Mouse (Mus musculus) liver, embryonic 16.5 days (tissue): Measurements from ENCODE around the gene Snx8. TPM values are rescaled to one million over a fixed set of nuclear protein-coding genes. Genes with fewer than 3 reads are reported as not detected.

ENCODE experiments used
- ATAC-seq: fragments of 200-750 bp; cut with Nextera tagmentation; 2 replicates; pipeline ENCODE4 v1.8.0; 2017; ENCODE audit warnings: low read depth, mild to moderate bottlenecking, moderate number of reproducible peaks, moderate library complexity
- H3K27ac ChIP-seq: fragments of 300-500 bp; sonication (generic); 2 replicates; pipeline ENCODE4 v1.5.1; 2014; ENCODE audit warnings: mild to moderate bottlenecking, low read length
- H3K27me3 ChIP-seq: fragments of 300-500 bp; sonication (generic); 2 replicates; pipeline ENCODE4 v1.6.1; 2014; ENCODE audit warnings: low read depth, low read length, mixed read lengths; ENCODE audit not compliant: control insufficient read depth, insufficient read depth
- H3K36me3 ChIP-seq: fragments of 300-500 bp; sonication (generic); 2 replicates; pipeline ENCODE4 v1.6.1; 2014; ENCODE audit warnings: mild to moderate bottlenecking; ENCODE audit not compliant: control insufficient read depth, insufficient read depth
- H3K4me1 ChIP-seq: fragments of 300-500 bp; sonication (generic); 2 replicates; pipeline ENCODE4 v1.6.1; 2014; ENCODE audit warnings: low read depth, low read length, mixed read lengths; ENCODE audit not compliant: control insufficient read depth
- H3K4me2 ChIP-seq: fragments of 300-500 bp; sonication (generic); 2 replicates; pipeline ENCODE4 v1.6.1; 2014; ENCODE audit warnings: low read depth, low read length, mixed read lengths
- H3K4me3 ChIP-seq: fragments of 300-500 bp; sonication (generic); 2 replicates; pipeline ENCODE4 v1.5.1; 2014; ENCODE audit warnings: low read depth, mild to moderate bottlenecking, low read length
- H3K9ac ChIP-seq: fragments of 300-500 bp; sonication (generic); 2 replicates; pipeline ENCODE4 v1.6.1; 2014; ENCODE audit warnings: low read depth, low read length
- H3K9me3 ChIP-seq: fragments of 300-500 bp; sonication (generic); replicated peaks from 2 replicates; pipeline ENCODE4 v1.6.1; 2016; ENCODE audit warnings: low read length; ENCODE audit not compliant: control insufficient read depth
- WGBS: fragments of 180-500 bp; shearing (Covaris S2); extraction: QIAGEN DNeasy Blood & Tissue Kit; methylation state at CpG from one replicate; pipeline ENCODE4 v1.1.7; 2014; ENCODE audit not compliant: insufficient replicate concordance; 5-methylcytosine and 5-hydroxymethylcytosine counted together
- polyA plus RNA-seq: library from polyadenylated mRNA; unstranded; fragments of >200 nt; fragmentation: Nextera tagmentation; extraction: Ambion mirVana; gene quantifications from 2 replicates; pipeline ENCODE4 v1.2.1, GENCODE M21; 2015

Snx8 gene
- polyA plus RNA-seq, 1 experiment from 2014 or later: 11.1 TPM

DNA sequence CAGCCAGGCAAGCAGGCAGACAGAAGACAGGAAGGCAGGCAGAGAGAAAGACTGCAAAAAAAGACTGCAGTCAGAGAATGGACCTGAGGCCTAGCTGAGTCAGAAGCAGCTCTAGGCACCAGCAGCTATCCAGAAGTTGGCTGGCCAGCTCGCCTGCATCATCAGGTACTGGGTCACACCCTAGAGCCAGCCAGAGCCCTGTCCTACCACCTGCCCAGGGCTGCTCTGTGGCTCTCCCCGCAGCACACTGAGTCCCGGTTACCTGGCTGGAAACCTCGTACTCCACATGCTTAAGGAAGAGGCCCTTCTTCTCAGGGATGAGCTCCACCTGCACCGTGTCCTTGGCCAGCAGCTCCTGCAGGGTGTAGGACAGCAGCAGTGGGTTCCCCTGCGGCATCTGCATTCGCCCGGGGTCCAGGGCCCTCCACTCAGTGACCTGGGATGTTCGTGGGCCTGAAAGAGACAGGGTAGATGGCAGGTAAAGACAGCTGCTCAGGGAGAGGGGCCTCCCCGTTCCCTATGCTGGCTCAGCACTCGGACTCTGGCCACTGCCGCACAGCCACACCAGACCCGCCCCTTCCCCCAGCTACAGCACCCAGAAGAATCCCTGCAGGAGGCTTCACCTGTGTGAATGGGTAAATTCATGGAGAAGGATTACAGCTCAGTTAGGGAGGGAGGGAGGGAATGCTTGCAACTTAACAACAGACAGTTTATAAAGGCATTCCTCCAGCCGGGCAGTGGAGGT is 29.0 kb downstream of the Snx8 start:
- H3K4me1 ChIP-seq: no peaks in the 10 kb centered on the region
- H3K27me3 ChIP-seq: no peaks in the 10 kb centered on the region
- H3K27ac ChIP-seq: no peak overlapping the region
- H3K9ac ChIP-seq: no peak overlapping the region
- peaks cover 3% of the 10 kb centered on the region for H3K36me3 ChIP-seq
- H3K4me3 ChIP-seq: no peak overlapping the region
- no peaks in the 10 kb centered on the region for H3K9me3 ChIP-seq
- WGBS: 67% methylated on average over 14 of the region's 14 CpGs
- H3K4me2 ChIP-seq: no peak overlapping the region
- no peak for ATAC-seq

DNA sequence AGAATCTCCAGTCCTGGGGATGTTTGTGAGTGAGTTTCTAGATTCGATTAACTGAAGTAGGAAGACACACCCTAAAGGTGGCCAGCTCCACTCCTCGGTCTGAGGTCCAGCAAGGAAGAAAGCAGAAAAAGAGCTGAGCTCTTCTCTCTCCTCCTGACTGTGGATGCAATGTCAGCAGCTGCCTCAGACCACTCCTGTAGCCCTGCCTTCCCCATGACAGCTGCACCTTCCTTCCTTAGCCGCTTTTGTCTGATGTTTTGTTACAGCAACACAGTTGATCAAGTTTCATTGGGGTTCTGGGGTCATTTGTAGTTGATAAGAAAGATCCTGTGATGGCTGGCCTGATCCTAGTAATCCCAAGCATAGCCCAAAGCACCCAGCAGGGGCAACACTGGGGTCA is 31.6 kb downstream of the Snx8 start:
- ATAC-seq: no peak
- Histone ChIP-seq H3K4me1 (no peaks in the 10 kb centered on the region), H3K36me3 (peaks cover 10% of the 10 kb centered on the region), H3K27ac (no peak overlapping the region), H3K4me2 (no peak overlapping the region), H3K27me3 (no peaks in the 10 kb centered on the region), H3K4me3 (no peak overlapping the region), H3K9me3 (no peaks in the 10 kb centered on the region), H3K9ac (no peak overlapping the region)
- WGBS: 60% methylated on average over 3 of the region's 3 CpGs

DNA sequence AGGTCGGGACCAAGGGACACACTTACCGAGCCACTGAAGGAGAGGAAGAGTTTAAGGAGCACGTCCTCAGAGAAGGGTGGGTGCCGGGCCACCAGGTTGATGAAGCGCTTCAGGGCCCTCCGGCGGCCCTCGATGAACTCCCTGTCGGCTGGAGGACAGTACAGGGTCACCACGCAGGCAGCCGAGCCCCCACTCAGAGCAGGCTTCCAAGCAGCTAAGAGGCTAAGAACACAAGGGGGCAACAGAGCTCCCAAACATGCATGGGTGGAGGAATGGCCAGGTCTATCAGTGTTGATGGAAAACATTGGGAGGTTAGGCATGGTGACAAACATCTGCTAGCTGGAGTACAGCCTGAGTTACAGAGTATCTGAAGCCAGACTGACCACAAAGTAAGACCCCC is 33.1 kb downstream of the Snx8 start:
- ATAC-seq: no peak
- H3K36me3 ChIP-seq: peaks cover 18% of the 10 kb centered on the region

DNA sequence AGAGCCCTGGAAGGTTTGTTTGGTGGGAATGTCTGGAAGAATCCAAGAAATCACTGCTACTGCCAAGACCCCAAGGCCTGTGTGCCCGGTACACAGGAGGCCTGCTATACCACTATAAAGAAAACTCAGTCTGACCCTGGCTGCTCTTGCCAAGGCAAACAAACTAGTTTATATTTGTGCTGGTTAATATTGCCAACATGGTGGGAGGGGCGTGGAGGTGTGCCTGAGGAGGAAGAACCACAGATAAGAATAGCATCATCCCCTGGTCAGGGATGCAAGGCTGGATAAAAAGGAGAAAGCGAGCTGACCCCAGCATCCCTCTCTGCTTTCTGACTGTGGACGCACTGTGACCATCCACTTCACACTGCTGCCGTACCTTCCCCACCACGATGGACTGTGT is 36.7 kb downstream of the Snx8 start:
- 78% methylated on average over 6 of the region's 6 CpGs for WGBS
- Histone ChIP-seq H3K27me3 (no peaks in the 10 kb centered on the region), H3K9me3 (no peaks in the 10 kb centered on the region), H3K27ac (no peak overlapping the region), H3K4me1 (no peaks in the 10 kb centered on the region), H3K9ac (no peak overlapping the region), H3K4me3 (no peak overlapping the region), H3K4me2 (no peak overlapping the region), H3K36me3 (peaks cover 15% of the 10 kb centered on the region; the same call in 1 of the 2 replicates)
- no peak for ATAC-seq

More for the DNA sequence above, 33.1 kb downstream of the Snx8 start:
- H3K27ac ChIP-seq: no peak overlapping the region
- H3K4me1 ChIP-seq: no peaks in the 10 kb centered on the region
- no peaks in the 10 kb centered on the region for H3K27me3 ChIP-seq
- no peak overlapping the region for H3K4me2 ChIP-seq
- no peaks in the 10 kb centered on the region for H3K9me3 ChIP-seq
- no peak overlapping the region for H3K4me3 ChIP-seq
- H3K9ac ChIP-seq: no peak overlapping the region
- 78% methylated on average over 11 of the region's 11 CpGs for WGBS

DNA sequence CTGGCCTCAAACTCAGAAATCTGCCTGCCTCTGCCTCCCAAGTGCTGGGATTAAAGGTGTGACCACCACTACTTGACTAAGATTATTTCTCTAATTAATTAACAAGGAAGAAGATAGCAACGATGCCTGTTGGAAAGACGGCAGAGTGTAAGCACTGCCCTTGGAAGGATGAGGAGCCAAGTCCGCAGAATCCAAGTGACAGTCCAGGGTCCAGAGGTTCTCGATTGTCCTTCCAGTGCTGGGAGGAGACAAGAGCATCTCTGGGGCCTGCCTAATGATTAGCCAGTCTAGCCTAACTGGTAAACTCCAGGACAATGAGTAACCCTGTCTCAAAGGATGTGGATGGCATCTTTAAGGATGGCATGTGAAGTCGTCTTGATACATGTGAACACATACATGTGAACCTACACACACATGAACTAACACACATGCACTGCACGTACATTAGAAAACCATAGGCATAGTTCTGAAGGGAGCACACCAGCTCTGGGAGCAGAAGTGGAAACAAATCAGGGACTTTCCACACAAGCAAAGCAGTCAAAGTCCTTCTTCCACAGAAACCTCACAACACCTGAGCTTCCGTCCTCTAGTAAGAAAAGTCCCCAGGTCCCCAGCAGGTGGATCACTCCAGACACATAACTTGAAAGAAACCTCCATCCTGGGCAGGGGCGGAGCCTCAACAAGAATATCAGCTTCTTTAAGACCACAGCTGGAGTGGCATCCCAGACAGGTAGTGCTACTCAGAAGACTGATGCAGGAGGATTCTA is 38.1 kb downstream of the Snx8 start:
- H3K9me3 ChIP-seq: no peaks in the 10 kb centered on the region
- 68% methylated on average over 8 of the region's 8 CpGs for WGBS
- no peaks in the 10 kb centered on the region for H3K27me3 ChIP-seq
- H3K36me3 ChIP-seq: peaks cover 15% of the 10 kb centered on the region; the same call in 1 of the 2 replicates
- no peak overlapping the region for H3K4me2 ChIP-seq
- no peak overlapping the region for H3K27ac ChIP-seq
- no peaks in the 10 kb centered on the region for H3K4me1 ChIP-seq
- no peak overlapping the region for H3K4me3 ChIP-seq
- H3K9ac ChIP-seq: no peak overlapping the region
- no peak for ATAC-seq

DNA sequence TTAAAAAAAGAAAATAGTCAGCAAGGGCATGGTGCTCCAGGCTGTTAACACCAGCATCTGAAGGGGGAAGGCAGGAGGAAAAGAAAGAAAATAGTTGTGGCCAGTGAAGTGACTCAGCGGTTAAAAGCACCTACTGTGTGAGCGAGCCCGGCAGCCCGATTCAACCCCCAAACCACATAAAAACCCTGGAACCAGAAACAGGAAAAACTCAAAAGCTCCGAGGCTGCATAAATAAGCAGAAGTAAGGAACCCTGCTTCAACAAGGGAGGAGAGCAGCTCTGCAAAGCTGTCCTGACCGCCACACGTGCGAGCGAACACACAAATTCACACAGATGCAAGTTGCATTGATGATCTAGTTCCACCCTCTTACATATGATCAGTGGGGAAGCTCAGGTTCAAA is 39.2 kb downstream of the Snx8 start:
- no peaks in the 10 kb centered on the region for H3K27me3 ChIP-seq
- no peak overlapping the region for H3K27ac ChIP-seq
- no peak overlapping the region for H3K4me3 ChIP-seq
- H3K36me3 ChIP-seq: peaks cover 15% of the 10 kb centered on the region; the same call in 1 of the 2 replicates
- no peak overlapping the region for H3K4me2 ChIP-seq
- no peaks in the 10 kb centered on the region for H3K4me1 ChIP-seq
- ATAC-seq: no peak
- H3K9me3 ChIP-seq: no peaks in the 10 kb centered on the region
- WGBS: 53% methylated on average over 9 of the region's 9 CpGs
- H3K9ac ChIP-seq: no peak overlapping the region

DNA sequence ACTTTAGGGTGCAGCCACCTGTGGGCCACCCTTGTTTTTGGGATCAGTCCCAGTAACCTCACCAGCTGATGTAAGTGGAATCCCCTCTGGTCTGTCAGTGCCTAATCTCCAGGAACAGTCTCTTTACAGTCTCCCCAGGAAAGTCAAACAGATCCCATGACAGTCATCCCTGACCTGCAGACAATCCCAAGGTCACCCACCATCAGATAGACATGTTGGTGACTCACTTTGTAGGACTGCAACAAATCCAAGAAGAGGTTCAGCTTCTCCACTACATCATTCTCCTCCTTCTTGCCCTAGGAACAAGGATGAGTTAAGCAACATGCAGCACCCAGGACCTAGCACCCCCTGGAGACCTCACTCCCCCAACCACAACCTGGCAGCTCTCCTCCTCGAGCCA is 43.0 kb downstream of the Snx8 start:
- no peaks in the 10 kb centered on the region for H3K9me3 ChIP-seq
- 52% methylated on average over 1 of the region's 1 CpGs for WGBS
- no peak overlapping the region for H3K4me2 ChIP-seq
- H3K27ac ChIP-seq: no peak overlapping the region
- no peak overlapping the region for H3K4me3 ChIP-seq
- no peaks in the 10 kb centered on the region for H3K27me3 ChIP-seq
- H3K4me1 ChIP-seq: no peaks in the 10 kb centered on the region
- no peak for ATAC-seq
- H3K36me3 ChIP-seq: peaks cover 5% of the 10 kb centered on the region
- no peak overlapping the region for H3K9ac ChIP-seq

DNA sequence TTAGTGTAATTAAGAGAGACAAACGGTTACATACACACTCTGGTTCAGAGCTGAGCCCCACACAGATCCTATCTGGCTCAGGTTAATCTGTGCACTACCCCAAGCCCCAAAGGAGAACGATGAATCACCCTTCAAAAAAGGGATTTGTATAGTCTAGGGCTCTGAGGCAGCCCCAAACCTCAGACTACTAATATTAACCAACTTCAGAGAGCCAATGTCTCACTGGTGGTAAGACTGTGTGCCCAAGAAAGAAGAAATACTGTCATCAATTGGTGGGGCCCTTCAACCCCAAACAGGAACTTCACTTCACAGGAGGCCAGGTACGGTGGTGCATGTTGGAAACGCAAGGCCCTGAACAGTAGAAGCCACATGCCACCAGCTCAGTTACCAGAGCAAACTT is 43.8 kb downstream of the Snx8 start:
- WGBS: 65% methylated on average over 4 of the region's 4 CpGs
- Histone ChIP-seq H3K36me3 (peaks cover 5% of the 10 kb centered on the region), H3K4me2 (no peak overlapping the region)

DNA sequence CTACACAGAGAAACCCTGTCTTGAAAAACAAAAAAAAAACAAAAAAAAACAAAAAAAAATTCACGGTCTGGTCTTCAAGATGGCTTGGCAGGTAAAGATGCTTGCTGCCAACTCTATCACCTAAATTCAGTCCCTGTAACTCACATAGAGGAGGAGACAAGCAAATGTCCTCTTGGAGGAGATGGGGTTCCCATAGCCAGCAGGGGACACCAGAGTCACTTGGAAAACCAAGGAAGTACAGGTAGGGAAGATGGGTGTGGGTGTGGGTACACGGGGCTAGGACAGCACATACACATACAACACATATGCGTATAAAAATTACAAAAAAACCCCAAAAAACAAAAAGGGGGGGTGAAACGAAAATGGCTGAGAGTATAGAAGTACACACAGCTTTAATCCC is 46.2 kb downstream of the Snx8 start:
- Histone ChIP-seq H3K27me3 (no peaks in the 10 kb centered on the region), H3K9ac (no peak overlapping the region), H3K36me3 (peaks cover 20% of the 10 kb centered on the region), H3K9me3 (0 out of 2 replicates have a peak, but pooled peaks cover 2% of the 10 kb centered on the region), H3K4me1 (no peaks in the 10 kb centered on the region), H3K4me2 (no peak overlapping the region), H3K27ac (no peak overlapping the region), H3K4me3 (no peak overlapping the region)
- no peak for ATAC-seq
- 71% methylated on average over 4 of the region's 4 CpGs for WGBS

More for the DNA sequence above, 43.8 kb downstream of the Snx8 start:
- H3K27me3 ChIP-seq: no peaks in the 10 kb centered on the region
- no peak overlapping the region for H3K9ac ChIP-seq
- no peaks in the 10 kb centered on the region for H3K9me3 ChIP-seq
- H3K4me3 ChIP-seq: no peak overlapping the region
- no peak for ATAC-seq
- no peaks in the 10 kb centered on the region for H3K4me1 ChIP-seq
- no peak overlapping the region for H3K27ac ChIP-seq
